Mouse (Mus musculus): Measurements from ENCODE around the gene Chrm1. TPM values are rescaled to one million over a fixed set of nuclear protein-coding genes. Genes with fewer than 3 reads are reported as not detected.

The Chrm1 gene
- polyA plus RNA-seq, 1 experiment from 2014 or later: 0.26 TPM

DNA sequence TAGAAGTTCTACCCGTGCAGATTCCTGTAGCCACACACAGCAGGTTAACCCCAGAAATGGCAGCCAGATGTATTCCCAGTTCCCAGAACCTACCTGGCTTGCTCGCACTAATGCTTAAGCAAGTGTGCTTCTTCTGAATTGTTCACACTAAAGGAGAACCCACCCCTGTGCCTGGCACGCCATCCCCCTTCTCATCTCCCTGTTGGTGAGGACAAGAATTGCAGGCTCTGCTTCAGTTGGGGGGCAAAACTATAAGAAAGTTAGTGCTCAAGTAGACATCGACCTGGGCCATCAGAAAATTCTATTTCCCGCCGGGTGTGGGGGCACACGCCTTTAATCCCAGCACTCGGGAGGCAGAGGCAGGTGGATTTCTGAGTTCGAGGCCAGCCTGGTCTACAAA, 36.1 kb downstream of the Chrm1 start:
- Histone ChIP-seq H3K9ac (ENCODE audit: low read length) (no peak overlapping the region), H3K4me1 (replicated peaks; ENCODE audit: control insufficient read depth, insufficient read depth, low read length) (no peaks in the 10 kb centered on the region), H3K27me3 (replicated peaks; ENCODE audit: control insufficient read depth, insufficient read depth, low read length) (no peaks in the 10 kb centered on the region), H3K4me2 (ENCODE audit: low read length) (no peak overlapping the region), H3K36me3 (ENCODE audit: control insufficient read depth, insufficient read depth, low read length) (no peaks in the 10 kb centered on the region), H3K9me3 (ENCODE audit: control insufficient read depth, low read length) (no peaks in the 10 kb centered on the region), H3K27ac (ENCODE audit: low read depth) (no peak overlapping the region), H3K4me3 (ENCODE audit: low read depth, low read length) (no peak overlapping the region)
- ATAC-seq (replicated peaks; ENCODE audit: low FRiP score, low TSS enrichment, low read depth): no peak
- 78% methylated on average over 9 of the region's 9 CpGs for WGBS
- no peak for DNase-seq (ENCODE audit: low spot score)

DNA sequence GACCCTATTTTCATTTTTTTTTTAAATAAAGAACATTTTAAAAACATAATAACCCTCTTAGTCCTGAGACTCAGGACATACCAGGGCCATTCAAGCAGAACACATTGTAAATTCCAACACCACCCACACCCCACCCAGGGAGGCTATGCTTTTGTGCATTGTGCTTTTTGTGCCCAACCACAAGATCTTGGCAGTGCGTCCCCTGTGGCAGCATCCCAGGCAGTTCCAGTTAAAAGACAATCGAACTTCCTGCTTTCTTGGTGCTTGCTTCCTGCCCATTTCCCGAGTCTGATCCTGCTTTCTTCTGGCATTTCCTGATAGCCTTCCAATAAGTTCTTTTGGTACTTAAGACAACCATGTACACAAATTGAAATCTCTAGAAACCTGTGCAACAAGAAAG, 38.9 kb downstream of the Chrm1 start:
- Histone ChIP-seq H3K4me2 (ENCODE audit: low read length) (no peak overlapping the region), H3K27me3 (replicated peaks; ENCODE audit: control insufficient read depth, insufficient read depth, low read length) (no peaks in the 10 kb centered on the region), H3K4me1 (replicated peaks; ENCODE audit: control insufficient read depth, insufficient read depth, low read length) (no peaks in the 10 kb centered on the region), H3K36me3 (ENCODE audit: control insufficient read depth, insufficient read depth, low read length) (peaks cover 11% of the 10 kb centered on the region), H3K27ac (ENCODE audit: low read depth) (no peak overlapping the region), H3K9ac (ENCODE audit: low read length) (no peak overlapping the region), H3K9me3 (ENCODE audit: control insufficient read depth, low read length) (no peaks in the 10 kb centered on the region), H3K4me3 (ENCODE audit: low read depth, low read length) (no peak overlapping the region)
- DNase-seq (ENCODE audit: low spot score): no peak
- 71% methylated on average over 3 of the region's 3 CpGs for WGBS
- no peak for ATAC-seq (replicated peaks; ENCODE audit: low FRiP score, low TSS enrichment, low read depth)

DNA sequence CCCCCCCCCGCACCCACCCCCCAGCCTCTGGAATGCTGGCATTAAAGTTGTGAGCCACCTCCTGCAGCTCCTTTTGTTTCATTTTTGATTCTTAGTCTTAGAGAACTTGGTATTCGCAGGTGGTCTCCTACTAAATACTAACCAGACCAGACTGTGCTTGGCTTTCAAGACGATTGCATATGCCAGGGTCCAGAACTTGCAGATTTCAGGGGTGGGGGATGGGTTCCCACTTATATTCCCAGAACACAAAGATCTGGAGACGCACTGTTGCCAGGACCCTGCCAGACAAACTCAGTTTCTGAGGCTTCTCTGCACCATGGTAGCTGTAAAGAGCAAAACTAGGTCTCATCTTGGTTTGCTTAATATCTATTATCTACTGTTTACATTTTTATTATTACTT, 40.0 kb downstream of the Chrm1 start:
- no peak for ATAC-seq (replicated peaks; ENCODE audit: low FRiP score, low TSS enrichment, low read depth)
- Histone ChIP-seq H3K36me3 (ENCODE audit: control insufficient read depth, insufficient read depth, low read length) (peaks cover 22% of the 10 kb centered on the region), H3K27me3 (replicated peaks; ENCODE audit: control insufficient read depth, insufficient read depth, low read length) (no peaks in the 10 kb centered on the region), H3K9ac (ENCODE audit: low read length) (no peak overlapping the region), H3K9me3 (ENCODE audit: control insufficient read depth, low read length) (no peaks in the 10 kb centered on the region), H3K4me2 (ENCODE audit: low read length) (no peak overlapping the region), H3K4me3 (ENCODE audit: low read depth, low read length) (no peak overlapping the region), H3K4me1 (replicated peaks; ENCODE audit: control insufficient read depth, insufficient read depth, low read length) (no peaks in the 10 kb centered on the region), H3K27ac (ENCODE audit: low read depth) (no peak overlapping the region)
- no peak for DNase-seq (ENCODE audit: low spot score)
- 59% methylated on average over 3 of the region's 4 CpGs for WGBS

DNA sequence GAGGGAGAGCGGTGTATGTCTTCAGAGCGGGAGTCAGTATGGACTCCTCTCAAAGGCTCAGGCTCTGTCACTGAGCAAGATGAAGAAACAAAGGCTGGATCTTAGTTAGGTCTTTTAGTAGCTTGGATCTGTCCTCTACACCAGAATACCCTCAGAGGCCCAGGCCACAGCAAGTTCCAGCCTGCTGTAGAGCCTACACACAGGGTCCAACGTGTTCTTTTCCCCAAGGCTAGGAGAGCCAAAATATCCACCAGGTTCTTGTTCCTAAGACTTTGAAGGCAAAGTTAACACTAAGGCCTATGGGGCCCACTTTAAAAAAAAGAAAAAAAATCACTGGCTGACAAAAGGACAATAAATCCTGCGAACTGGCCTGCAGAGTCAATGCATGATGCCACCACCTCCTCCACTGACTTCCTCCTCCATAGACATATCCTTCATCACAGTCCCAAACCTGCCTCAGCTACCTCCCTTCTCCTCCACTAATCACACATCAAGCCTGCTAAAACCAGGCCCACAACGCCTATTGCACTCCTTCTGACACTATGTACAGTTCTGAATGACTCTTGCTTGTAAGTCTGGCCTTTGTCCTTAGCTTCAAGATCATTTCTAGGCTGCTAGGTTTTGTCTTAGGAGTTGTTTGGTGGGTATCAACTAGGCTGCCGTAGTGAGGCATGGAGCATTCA, 41.6 kb downstream of the Chrm1 start:
- Histone ChIP-seq H3K4me1 (replicated peaks; ENCODE audit: control insufficient read depth, insufficient read depth, low read length) (no peaks in the 10 kb centered on the region; the same call in 1 of the 2 replicates), H3K36me3 (ENCODE audit: control insufficient read depth, insufficient read depth, low read length) (peaks cover 38% of the 10 kb centered on the region), H3K27me3 (replicated peaks; ENCODE audit: control insufficient read depth, insufficient read depth, low read length) (no peaks in the 10 kb centered on the region), H3K9ac (ENCODE audit: low read length) (no peak overlapping the region), H3K27ac (ENCODE audit: low read depth) (no peak overlapping the region), H3K9me3 (ENCODE audit: control insufficient read depth, low read length) (no peaks in the 10 kb centered on the region), H3K4me2 (ENCODE audit: low read length) (no peak overlapping the region), H3K4me3 (ENCODE audit: low read depth, low read length) (no peak overlapping the region)
- 79% methylated on average over 6 of the region's 6 CpGs for WGBS
- DNase-seq (ENCODE audit: low spot score): no peak
- ATAC-seq (replicated peaks; ENCODE audit: low FRiP score, low TSS enrichment, low read depth): no peak

DNA sequence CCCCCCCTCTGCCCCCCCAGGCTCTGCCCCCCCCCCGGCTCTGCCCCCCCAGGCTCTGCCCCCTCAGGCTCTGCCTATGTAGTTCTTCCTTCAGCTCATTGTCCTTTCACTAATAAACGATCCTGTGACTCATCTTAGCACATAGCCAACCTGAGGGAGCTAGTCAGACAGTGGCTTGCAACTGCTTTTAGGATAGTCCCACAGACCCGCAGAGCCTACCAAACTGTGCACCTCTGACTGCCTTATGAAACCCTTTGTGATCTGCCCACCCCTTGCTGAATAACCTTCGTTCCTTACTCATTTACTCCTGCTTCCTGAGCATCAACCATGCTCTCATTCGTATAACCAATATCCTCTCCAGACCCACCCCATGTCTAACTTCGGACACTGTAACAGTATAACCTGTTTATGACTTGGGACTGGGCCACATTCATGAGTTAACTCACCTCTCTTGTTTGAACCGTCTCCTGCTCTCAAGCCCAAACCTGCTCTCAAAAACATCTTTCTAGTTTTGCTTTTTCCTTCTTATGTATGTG, 42.6 kb downstream of the Chrm1 start:
- Histone ChIP-seq H3K4me3 (ENCODE audit: low read depth, low read length) (no peak overlapping the region), H3K9me3 (ENCODE audit: control insufficient read depth, low read length) (no peaks in the 10 kb centered on the region), H3K27me3 (replicated peaks; ENCODE audit: control insufficient read depth, insufficient read depth, low read length) (no peaks in the 10 kb centered on the region), H3K36me3 (ENCODE audit: control insufficient read depth, insufficient read depth, low read length) (peaks cover 46% of the 10 kb centered on the region), H3K4me1 (replicated peaks; ENCODE audit: control insufficient read depth, insufficient read depth, low read length) (peaks cover 5% of the 10 kb centered on the region), H3K9ac (ENCODE audit: low read length) (no peak overlapping the region), H3K27ac (ENCODE audit: low read depth) (no peak overlapping the region), H3K4me2 (ENCODE audit: low read length) (no peak overlapping the region)
- 77% methylated on average over 7 of the region's 7 CpGs for WGBS
- ATAC-seq (replicated peaks; ENCODE audit: low FRiP score, low TSS enrichment, low read depth): no peak
- no peak for DNase-seq (ENCODE audit: low spot score)

DNA sequence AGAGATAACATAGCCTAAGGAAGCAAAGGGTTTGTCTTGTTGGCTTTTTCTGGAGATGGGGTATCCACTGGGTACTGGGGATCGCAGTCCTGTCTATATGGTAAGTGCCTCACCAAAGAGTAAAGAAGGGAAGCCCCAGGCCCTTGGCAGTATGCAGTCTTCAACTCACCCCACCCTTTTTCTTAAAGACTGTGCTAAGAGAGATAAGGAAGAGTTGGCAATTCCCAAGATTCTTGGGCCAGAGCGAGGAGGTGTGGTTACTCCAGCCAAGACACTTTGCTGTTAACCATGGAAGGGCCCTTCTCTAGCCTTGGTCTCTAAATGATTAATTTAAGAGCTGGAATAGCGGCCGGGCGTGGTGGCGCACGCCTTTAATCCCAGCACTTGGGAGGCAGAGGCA, 43.3 kb downstream of the Chrm1 start:
- H3K4me2 ChIP-seq (ENCODE audit: low read length): no peak overlapping the region
- no peak overlapping the region for H3K4me3 ChIP-seq (ENCODE audit: low read depth, low read length)
- DNase-seq (ENCODE audit: low spot score) (no peak), ATAC-seq (replicated peaks; ENCODE audit: low FRiP score, low TSS enrichment, low read depth) (no peak)
- no peaks in the 10 kb centered on the region for H3K27me3 ChIP-seq (replicated peaks; ENCODE audit: control insufficient read depth, insufficient read depth, low read length)
- H3K36me3 ChIP-seq (ENCODE audit: control insufficient read depth, insufficient read depth, low read length): peaks cover 53% of the 10 kb centered on the region
- H3K9me3 ChIP-seq (ENCODE audit: control insufficient read depth, low read length): no peaks in the 10 kb centered on the region
- no peak overlapping the region for H3K27ac ChIP-seq (ENCODE audit: low read depth)
- WGBS: 88% methylated on average over 7 of the region's 7 CpGs
- H3K4me1 ChIP-seq (replicated peaks; ENCODE audit: control insufficient read depth, insufficient read depth, low read length): peaks cover 12% of the 10 kb centered on the region
- H3K9ac ChIP-seq (ENCODE audit: low read length): no peak overlapping the region

DNA sequence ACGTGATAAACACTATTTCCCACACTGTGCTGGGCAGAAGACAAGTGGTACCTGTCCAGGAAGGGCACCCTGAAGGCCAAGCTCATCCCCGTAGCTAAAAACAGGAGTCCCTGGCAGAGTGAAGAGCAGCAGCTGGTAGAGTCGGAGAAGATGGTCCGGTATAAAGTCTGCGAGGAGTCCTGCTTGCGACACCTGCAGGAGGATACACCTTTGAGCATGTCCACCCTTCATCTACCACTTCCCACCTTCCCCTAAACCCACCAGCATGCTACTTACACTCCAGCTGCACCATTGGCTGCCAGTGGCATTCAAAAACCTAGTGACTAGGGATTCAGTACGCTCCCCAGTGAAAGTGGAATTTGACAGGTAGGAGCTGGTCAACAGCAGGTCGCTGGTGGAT, 45.4 kb downstream of the Chrm1 start:
- no peaks in the 10 kb centered on the region for H3K9me3 ChIP-seq (ENCODE audit: control insufficient read depth, low read length)
- DNase-seq (ENCODE audit: low spot score) (no peak), ATAC-seq (replicated peaks; ENCODE audit: low FRiP score, low TSS enrichment, low read depth) (no peak)
- no peak overlapping the region for H3K4me2 ChIP-seq (ENCODE audit: low read length)
- WGBS: 91% methylated on average over 8 of the region's 8 CpGs
- H3K9ac ChIP-seq (ENCODE audit: low read length): no peak overlapping the region
- peaks cover 18% of the 10 kb centered on the region for H3K4me1 ChIP-seq (replicated peaks; ENCODE audit: control insufficient read depth, insufficient read depth, low read length)
- no peaks in the 10 kb centered on the region for H3K27me3 ChIP-seq (replicated peaks; ENCODE audit: control insufficient read depth, insufficient read depth, low read length)
- no peak overlapping the region for H3K4me3 ChIP-seq (ENCODE audit: low read depth, low read length)
- H3K27ac ChIP-seq (ENCODE audit: low read depth): no peak overlapping the region
- peaks cover 56% of the 10 kb centered on the region for H3K36me3 ChIP-seq (ENCODE audit: control insufficient read depth, insufficient read depth, low read length)

DNA sequence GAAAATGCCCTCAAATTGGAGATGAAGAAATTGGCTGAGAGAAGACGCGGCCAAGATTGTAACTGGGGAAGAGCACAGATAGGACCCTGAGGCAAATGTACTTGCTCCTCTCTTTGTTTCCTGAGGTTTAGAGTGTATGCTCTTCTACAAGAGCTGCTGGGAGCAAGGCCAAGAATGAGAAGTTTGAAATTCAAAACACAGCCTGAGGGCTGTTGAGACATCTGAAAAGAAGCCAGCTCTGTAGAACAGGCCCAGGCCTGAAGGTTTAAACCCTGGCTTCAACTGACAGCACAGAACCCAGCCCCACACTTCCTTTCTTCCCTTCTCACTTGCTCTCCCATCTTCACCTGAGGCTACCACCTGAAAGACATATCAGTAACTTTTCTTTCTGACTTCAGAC, 46.5 kb downstream of the Chrm1 start:
- Histone ChIP-seq H3K27ac (ENCODE audit: low read depth) (0 out of 2 replicates have a peak overlapping the region, but pooled peaks have one; percentile 30), H3K9ac (ENCODE audit: low read length) (no peak overlapping the region), H3K4me3 (ENCODE audit: low read depth, low read length) (no peak overlapping the region), H3K4me2 (ENCODE audit: low read length) (no peak overlapping the region), H3K27me3 (replicated peaks; ENCODE audit: control insufficient read depth, insufficient read depth, low read length) (no peaks in the 10 kb centered on the region), H3K9me3 (ENCODE audit: control insufficient read depth, low read length) (no peaks in the 10 kb centered on the region), H3K4me1 (replicated peaks; ENCODE audit: control insufficient read depth, insufficient read depth, low read length) (peaks cover 27% of the 10 kb centered on the region), H3K36me3 (ENCODE audit: control insufficient read depth, insufficient read depth, low read length) (peaks cover 56% of the 10 kb centered on the region)
- 86% methylated on average over 2 of the region's 2 CpGs for WGBS
- DNase-seq (ENCODE audit: low spot score): no peak
- ATAC-seq (replicated peaks; ENCODE audit: low FRiP score, low TSS enrichment, low read depth): no peak

DNA sequence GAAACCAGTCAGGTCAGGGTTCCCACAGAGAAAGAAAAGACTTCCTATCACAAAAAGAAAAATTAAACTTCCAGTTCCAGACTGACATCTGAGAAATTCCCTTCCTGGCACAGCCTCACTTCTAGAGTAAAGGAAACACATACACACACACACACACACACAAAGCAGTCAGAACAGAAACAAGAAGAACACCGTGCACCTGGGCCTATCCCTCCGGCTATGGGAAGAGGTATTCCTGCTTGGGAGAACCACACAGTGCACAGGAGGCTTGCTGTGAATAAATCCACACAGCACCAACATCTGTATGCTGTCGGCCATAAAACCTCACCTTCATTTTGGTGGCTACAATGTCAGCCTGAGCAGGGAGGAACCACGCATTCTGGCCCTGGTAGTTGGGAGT, 47.9 kb downstream of the Chrm1 start:
- Histone ChIP-seq H3K4me1 (replicated peaks; ENCODE audit: control insufficient read depth, insufficient read depth, low read length) (peaks cover 27% of the 10 kb centered on the region), H3K4me3 (ENCODE audit: low read depth, low read length) (peak overlapping the region; percentile 91), H3K9ac (ENCODE audit: low read length) (peak overlapping the region; percentile 90), H3K9me3 (ENCODE audit: control insufficient read depth, low read length) (no peaks in the 10 kb centered on the region), H3K4me2 (ENCODE audit: low read length) (peak overlapping the region; percentile 82), H3K27ac (ENCODE audit: low read depth) (no peak overlapping the region), H3K36me3 (ENCODE audit: control insufficient read depth, insufficient read depth, low read length) (peaks cover 54% of the 10 kb centered on the region), H3K27me3 (replicated peaks; ENCODE audit: control insufficient read depth, insufficient read depth, low read length) (no peaks in the 10 kb centered on the region)
- 74% methylated on average over 4 of the region's 4 CpGs for WGBS
- DNase-seq (ENCODE audit: low spot score) (no peak), ATAC-seq (replicated peaks; ENCODE audit: low FRiP score, low TSS enrichment, low read depth) (no peak)
